Mouse (Mus musculus) hindbrain, embryonic 10.5 days (tissue): ENCODE measurements around the gene Ptprn2. TPM values are rescaled to one million over a fixed set of nuclear protein-coding genes. Genes with fewer than 3 reads are reported as not detected.

ENCODE experiments used
- DNase-seq: peaks from one replicate; pipeline ENCODE4 v3.0.0-alpha.2; 2017; ENCODE audit warnings: low spot score
- H3K27ac ChIP-seq: fragments of 300-500 bp; sonication (generic); 2 replicates; pipeline ENCODE4 v1.5.1; 2016; ENCODE audit warnings: mild to moderate bottlenecking, moderate library complexity
- H3K27me3 ChIP-seq: fragments of 300-500 bp; sonication (generic); 2 replicates; pipeline ENCODE4 v1.6.1; 2016; ENCODE audit warnings: mild to moderate bottlenecking; ENCODE audit not compliant: poor library complexity, insufficient read depth, severe bottlenecking
- H3K36me3 ChIP-seq: fragments of 300-500 bp; sonication (generic); 2 replicates; pipeline ENCODE4 v1.6.1; 2016; ENCODE audit warnings: mild to moderate bottlenecking, moderate library complexity
- H3K4me1 ChIP-seq: fragments of 300-500 bp; sonication (generic); replicated peaks from 2 replicates; pipeline ENCODE4 v1.6.1; 2016; ENCODE audit warnings: mild to moderate bottlenecking
- H3K4me3 ChIP-seq: fragments of 300-500 bp; sonication (generic); 2 replicates; pipeline ENCODE4 v1.5.1; 2016; ENCODE audit warnings: mild to moderate bottlenecking, moderate library complexity
- H3K9me3 ChIP-seq: fragments of 300-500 bp; sonication (generic); 2 replicates; pipeline ENCODE4 v1.6.1; 2016; ENCODE audit warnings: mild to moderate bottlenecking, moderate library complexity
- WGBS: fragments of 180-500 bp; shearing (Covaris S2); methylation state at CpG from one replicate; pipeline ENCODE4 v1.1.7; 2016; 5-methylcytosine and 5-hydroxymethylcytosine counted together
- polyA plus RNA-seq: library from polyadenylated mRNA; unstranded; fragments of >200 nt; fragmentation: Nextera tagmentation; extraction: Ambion mirVana; gene quantifications from 2 replicates; pipeline ENCODE4 v1.2.1, GENCODE M21; 2016

Ptprn2 gene
- polyA plus RNA-seq, 1 experiment from 2014 or later, result 6.4 TPM

DNA sequence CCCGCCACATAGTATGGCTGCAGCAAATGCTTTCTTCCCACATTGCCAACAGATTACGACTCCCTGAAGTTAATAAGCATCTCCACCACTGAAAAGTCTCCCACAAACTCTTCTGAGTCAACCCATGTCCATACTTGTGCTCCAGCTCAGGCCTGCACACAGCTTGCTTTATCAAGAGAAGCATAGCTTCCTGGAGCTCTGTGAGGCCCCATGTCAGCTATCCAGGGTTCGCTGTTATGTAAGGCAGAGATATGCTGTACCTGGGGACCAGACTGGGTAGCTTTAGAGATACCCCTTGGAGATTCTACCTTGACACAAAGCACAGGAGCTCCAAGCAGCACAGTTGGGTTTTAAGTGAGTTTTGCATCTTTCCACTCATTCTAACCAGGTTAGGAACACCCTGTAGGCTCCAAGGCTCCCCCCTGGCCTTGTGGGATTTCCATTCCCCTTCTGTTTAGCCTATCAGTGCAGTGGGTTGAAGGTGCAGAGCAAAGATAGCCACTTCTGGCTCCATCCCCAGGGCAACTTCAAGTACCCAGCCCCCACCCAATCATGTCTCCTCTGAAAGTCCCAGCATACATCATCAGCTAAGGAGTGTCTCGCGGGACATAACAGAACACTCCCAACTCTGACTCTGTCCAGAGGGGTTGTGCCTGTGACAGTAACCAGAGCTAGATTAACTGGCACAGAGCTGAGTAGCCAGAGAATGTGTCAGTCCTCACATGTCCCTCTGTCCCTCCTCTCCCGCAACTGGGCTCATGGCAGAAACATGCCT lies 572.9 kb downstream of the Ptprn2 start:
- peaks cover 44% of the 10 kb centered on the region for H3K4me1 ChIP-seq
- H3K4me3 ChIP-seq, result no peak overlapping the region
- no peaks in the 10 kb centered on the region for H3K36me3 ChIP-seq
- H3K9me3 ChIP-seq, result no peaks in the 10 kb centered on the region
- no peak for DNase-seq
- H3K27ac ChIP-seq, result 0 out of 2 replicates have a peak overlapping the region, but pooled peaks have one; percentile 29
- peaks cover 4% of the 10 kb centered on the region for H3K27me3 ChIP-seq
- WGBS, result 88% methylated on average over 6 of the region's 6 CpGs

DNA sequence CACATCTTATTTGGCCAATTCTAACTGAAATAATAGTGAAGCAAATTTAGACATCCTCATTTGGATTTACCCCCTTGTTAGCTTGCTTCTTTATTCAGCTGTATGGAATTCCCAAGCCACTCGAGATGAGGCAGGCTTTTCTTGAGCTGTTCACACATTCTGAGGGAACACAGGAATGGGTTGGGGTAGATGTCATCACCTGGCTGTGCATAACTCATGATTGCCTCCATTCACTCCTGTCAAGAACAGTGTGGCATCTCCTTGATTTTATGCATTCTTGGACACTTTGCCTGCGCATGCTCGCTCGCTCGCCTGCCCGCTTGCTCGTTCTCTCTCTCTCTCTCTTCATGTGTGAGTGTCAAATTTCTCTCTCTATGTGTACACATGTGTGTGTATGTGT lies 573.5 kb downstream of the Ptprn2 start:
- peaks cover 38% of the 10 kb centered on the region for H3K4me1 ChIP-seq
- WGBS, result 91% methylated on average over 7 of the region's 7 CpGs
- no peaks in the 10 kb centered on the region for H3K36me3 ChIP-seq
- 0 out of 2 replicates have a peak overlapping the region, but pooled peaks have one; percentile 29 for H3K27ac ChIP-seq
- peaks cover 4% of the 10 kb centered on the region for H3K27me3 ChIP-seq
- no peak for DNase-seq
- no peak overlapping the region for H3K4me3 ChIP-seq
- H3K9me3 ChIP-seq, result no peaks in the 10 kb centered on the region

DNA sequence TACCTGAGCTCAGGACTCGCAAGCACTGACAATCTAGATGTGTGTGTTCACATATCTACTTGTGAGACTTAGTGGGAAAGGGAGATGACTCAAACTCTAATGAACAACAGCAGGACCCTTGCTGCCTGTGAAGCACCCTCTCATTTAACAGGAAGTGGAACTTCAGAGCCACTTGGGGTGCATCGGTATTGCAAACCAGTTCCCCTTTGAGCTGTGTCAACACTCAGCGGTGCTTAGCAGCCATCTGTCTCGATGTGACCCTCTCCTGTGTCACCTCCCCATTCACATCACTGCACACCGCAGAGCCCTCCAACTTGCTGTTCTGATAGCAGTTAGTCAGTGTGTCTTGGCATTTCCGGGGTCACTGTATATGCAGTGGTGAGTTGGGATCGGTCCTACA lies 592.1 kb downstream of the Ptprn2 start:
- 81% methylated on average over 7 of the region's 7 CpGs for WGBS
- Histone ChIP-seq H3K36me3 (no peaks in the 10 kb centered on the region), H3K27ac (no peak overlapping the region), H3K27me3 (no peaks in the 10 kb centered on the region), H3K9me3 (no peaks in the 10 kb centered on the region), H3K4me3 (no peak overlapping the region), H3K4me1 (peaks cover 5% of the 10 kb centered on the region; the same call in 1 of the 2 replicates)
- no peak for DNase-seq

DNA sequence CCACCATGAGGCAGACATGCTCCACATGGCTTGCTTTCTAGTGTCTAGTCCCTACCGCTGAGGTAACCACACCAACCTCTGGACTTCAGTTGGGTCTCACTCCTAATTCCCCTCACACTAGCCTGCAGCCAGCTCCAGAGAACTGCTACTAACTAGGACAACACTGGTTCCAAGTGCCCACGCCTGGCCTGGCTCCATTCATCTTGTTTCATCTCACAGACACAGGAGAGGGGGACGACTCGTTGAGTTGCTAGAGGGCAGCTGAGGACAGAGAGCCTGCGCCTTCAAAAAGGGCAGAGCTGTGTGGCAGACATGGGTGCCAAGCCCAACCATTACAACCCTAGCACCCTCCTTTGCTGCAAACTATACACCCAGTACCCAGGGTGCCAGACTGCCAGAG lies 593.4 kb downstream of the Ptprn2 start:
- H3K4me3 ChIP-seq, result no peak overlapping the region
- H3K27me3 ChIP-seq, result no peaks in the 10 kb centered on the region
- H3K4me1 ChIP-seq, result peaks cover 9% of the 10 kb centered on the region
- H3K36me3 ChIP-seq, result no peaks in the 10 kb centered on the region
- DNase-seq, result no peak
- H3K27ac ChIP-seq, result no peak overlapping the region
- no peaks in the 10 kb centered on the region for H3K9me3 ChIP-seq
- 88% methylated on average over 5 of the region's 5 CpGs for WGBS

DNA sequence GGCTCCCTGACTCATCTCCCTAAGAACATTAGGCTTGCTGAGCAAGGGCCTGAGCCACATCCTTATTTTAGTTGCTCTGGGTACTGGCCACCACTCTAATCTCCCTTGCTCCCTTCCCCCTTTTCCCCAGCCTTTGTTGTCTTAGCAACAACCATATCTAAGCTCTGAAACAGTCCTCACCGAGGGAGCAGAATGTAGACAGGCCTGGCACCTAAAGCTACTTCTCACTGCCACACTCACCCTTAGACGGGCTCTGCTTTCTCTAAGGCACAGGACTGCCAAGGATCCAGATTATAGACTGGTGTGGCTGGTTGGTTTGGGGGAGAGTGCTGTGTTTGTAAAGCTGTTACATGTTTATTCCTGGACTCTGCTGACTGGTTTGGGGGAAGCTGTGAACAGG lies 594.2 kb downstream of the Ptprn2 start:
- Histone ChIP-seq H3K27ac (0 out of 2 replicates have a peak overlapping the region, but pooled peaks have one; percentile 12), H3K27me3 (no peaks in the 10 kb centered on the region), H3K4me3 (no peak overlapping the region), H3K9me3 (no peaks in the 10 kb centered on the region), H3K36me3 (no peaks in the 10 kb centered on the region), H3K4me1 (peaks cover 16% of the 10 kb centered on the region)
- 65% methylated on average over 2 of the region's 2 CpGs for WGBS
- DNase-seq, result no peak

DNA sequence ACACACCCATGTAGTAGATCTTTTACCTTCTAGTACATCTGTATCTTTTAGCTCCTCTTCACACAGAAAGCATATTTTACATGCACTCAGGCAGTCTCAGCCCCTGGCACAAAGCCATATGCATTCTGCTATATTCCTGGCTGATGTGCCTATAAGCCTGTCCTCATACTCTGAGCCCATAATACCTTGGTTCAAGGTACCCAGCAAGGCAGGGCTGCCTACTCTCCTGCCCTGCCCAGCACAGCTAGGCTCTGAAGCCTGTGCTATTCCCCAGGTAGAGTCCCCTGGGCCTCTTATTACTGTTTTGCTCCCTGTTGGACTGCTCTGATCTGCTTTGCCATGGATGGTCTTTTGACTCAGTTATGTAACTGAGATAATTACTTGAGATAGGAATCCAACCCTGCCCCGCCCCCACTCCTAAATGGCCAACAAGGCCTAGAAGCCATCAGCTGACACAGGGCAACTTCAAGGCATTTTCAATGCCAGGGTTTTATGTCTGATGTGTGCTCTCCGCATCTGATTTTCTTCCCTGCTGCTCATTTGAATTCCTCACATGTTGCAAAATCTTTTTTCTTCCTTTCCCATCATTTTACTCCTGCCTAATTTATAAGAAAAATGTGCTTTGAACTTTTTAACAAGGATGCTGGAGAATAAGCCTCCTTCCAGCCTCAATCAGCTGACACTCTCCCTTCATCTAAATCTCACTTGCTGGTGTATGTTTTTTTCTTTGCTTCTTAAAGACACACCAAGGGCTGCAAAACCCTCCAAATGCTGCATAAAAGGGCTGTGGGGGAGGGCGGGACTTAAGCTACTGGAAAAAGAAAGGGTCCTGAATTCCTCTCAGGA lies 598.6 kb downstream of the Ptprn2 start:
- peak overlapping the region; percentile 6; the same call in 1 of the 2 replicates for H3K27ac ChIP-seq
- 80% methylated on average over 3 of the region's 3 CpGs for WGBS
- DNase-seq, result no peak

DNA sequence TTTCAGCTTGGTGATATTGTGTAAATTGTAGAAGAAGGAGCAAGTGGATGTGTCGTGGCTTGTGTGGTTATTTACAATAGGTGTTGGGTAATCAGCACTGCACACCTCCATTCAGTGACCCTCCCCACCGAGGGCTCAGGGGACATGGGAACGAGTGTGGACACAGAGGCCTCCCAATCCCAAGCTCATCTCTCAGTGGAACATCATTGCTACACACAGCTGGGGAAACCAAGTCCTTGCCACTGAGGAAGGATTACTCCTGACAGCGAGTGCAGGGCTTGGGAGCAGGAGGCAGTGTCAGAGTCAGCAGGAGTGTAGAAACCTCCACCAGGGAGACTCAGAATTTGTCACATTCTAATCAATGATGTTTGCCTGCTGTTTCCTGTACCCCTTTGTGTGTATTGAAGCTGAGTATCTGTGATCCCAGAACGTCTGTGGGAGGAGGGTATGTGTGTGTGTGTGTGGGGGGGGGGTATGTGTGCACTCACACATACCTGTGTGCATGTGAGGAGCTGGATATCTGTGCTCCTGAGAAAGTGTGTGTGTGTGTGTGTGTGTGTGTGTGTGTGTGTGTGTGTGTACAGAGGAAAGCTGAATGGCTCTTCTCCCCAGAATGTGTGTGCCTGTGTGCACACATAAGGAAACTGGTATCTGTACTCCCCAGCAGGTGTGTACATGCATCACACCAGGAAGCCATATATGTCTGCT lies 599.3 kb downstream of the Ptprn2 start:
- H3K36me3 ChIP-seq, result no peaks in the 10 kb centered on the region
- no peak for DNase-seq
- H3K9me3 ChIP-seq, result no peaks in the 10 kb centered on the region
- H3K4me3 ChIP-seq, result no peak overlapping the region
- 48% methylated on average over 5 of the region's 5 CpGs for WGBS
- H3K4me1 ChIP-seq, result peaks cover 18% of the 10 kb centered on the region
- no peaks in the 10 kb centered on the region for H3K27me3 ChIP-seq
- H3K27ac ChIP-seq, result peak overlapping the region; percentile 6

More for the DNA sequence above, 598.6 kb downstream of the Ptprn2 start:
- no peak overlapping the region for H3K4me3 ChIP-seq
- H3K36me3 ChIP-seq, result no peaks in the 10 kb centered on the region
- no peaks in the 10 kb centered on the region for H3K27me3 ChIP-seq
- no peaks in the 10 kb centered on the region for H3K9me3 ChIP-seq
- peaks cover 21% of the 10 kb centered on the region for H3K4me1 ChIP-seq

DNA sequence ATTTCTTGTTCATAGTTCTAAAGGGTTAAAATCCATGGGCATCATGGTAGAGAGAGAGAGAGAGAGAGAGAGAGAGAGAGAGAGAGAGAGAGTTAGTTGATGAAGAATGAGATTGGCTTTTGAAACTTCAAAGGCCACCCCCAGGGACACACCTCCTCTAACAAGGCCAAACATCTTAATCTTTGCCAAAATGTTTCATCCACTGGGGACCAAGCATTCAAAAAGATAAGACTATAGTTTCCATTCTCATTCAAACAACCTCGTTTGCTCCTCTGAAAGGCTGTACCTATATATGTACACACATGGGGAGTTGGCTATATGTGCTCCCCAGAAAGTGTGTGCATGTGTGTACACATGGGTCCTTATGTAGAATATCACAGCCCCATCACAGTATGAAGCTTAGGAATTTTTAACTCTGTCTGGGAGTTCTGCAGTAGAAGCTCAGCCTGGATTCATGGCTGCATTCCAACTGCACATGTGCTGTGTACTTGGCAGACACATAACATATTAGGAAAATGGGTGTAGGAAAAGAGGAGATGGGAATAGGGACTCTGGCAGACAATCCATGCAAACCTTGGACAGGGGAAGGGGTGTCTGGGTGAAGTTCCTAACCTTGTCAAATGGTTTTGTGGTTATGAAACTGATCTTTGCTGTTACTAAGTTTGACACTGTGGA lies 600.3 kb downstream of the Ptprn2 start:
- no peak overlapping the region for H3K4me3 ChIP-seq
- peaks cover 16% of the 10 kb centered on the region for H3K4me1 ChIP-seq
- 88% methylated on average over 1 of the region's 1 CpGs for WGBS
- H3K27me3 ChIP-seq, result no peaks in the 10 kb centered on the region
- no peaks in the 10 kb centered on the region for H3K36me3 ChIP-seq
- H3K9me3 ChIP-seq, result no peaks in the 10 kb centered on the region
- no peak for DNase-seq
- H3K27ac ChIP-seq, result no peak overlapping the region

DNA sequence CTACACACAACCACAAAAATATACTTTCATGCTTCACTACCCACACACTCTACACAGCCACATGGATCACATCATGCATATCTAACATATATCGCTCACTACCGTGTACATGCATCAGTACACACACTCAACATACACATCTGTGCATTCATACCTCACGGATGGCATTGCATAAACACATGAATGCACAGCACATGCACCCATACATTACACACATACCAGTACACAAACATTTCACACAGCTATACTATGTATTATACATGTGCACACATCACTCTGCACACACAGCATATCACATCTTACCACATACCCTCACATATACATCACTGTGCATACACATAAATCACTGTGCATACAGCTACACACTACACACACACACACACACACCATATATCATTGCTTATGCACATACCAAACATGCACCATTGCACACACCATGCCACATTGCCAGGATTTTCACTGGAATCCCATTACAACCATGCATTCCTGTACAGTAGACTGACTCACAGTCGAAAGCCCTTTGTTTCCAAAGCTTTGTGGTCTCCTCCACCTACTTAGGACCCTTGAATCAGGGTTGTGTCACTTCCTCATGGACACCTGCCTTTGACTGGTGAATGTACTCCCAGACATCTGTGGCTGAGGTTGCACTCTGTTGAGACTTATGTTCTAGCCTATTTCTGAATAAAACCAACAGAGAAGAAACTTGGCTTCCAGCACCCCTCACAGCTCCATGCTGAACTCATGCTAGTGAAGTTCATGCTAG lies 607.0 kb downstream of the Ptprn2 start:
- no peaks in the 10 kb centered on the region for H3K27me3 ChIP-seq
- H3K4me3 ChIP-seq, result no peak overlapping the region
- H3K9me3 ChIP-seq, result no peaks in the 10 kb centered on the region
- no peak for DNase-seq
- no peaks in the 10 kb centered on the region for H3K4me1 ChIP-seq
- H3K27ac ChIP-seq, result no peak overlapping the region
- no peaks in the 10 kb centered on the region for H3K36me3 ChIP-seq
- WGBS, result 94% methylated on average over 4 of the region's 4 CpGs

DNA sequence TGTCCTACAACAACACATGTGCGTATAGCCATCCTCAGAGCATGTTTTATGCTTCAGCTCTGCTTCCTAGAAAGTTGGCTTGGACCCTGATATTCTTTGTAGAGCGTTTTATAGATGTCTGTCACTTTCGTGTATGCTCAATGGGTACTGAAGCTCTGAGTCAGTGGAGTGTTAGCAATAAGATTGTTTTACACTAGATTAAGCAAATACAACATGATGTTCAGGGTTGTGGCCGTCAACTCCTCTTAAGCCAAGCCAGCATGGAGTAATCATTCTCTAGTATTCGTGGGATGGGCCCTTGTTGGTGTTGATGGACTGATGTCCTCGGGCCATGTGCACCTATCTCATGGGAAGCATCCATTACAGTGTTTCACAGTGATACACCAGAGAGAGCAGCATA lies 610.4 kb downstream of the Ptprn2 start:
- H3K4me3 ChIP-seq, result no peak overlapping the region
- no peaks in the 10 kb centered on the region for H3K9me3 ChIP-seq
- H3K27me3 ChIP-seq, result no peaks in the 10 kb centered on the region; the same call in 1 of the 2 replicates
- DNase-seq, result no peak
- peaks cover 6% of the 10 kb centered on the region; the same call in 1 of the 2 replicates for H3K4me1 ChIP-seq
- WGBS, result 78% methylated on average over 6 of the region's 6 CpGs
- no peak overlapping the region for H3K27ac ChIP-seq
- H3K36me3 ChIP-seq, result no peaks in the 10 kb centered on the region

DNA sequence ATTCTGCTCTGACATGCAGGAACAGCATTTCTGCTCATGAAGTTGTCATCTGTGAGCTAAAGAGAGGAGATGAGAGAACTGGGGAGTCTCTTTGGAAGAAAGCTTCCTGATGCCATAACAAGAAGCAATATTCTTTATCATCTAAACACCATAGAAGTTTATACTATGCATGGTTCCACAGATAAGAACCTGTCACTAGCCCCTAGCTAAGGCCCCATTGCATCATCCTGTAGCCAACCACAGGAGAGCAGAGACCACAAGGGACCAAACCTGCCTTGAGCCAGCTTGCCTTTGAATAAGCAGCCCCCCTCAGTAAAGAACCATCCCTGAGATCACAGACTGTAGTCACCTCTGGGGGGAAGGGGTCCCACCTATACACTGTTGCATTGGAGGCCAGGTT lies 612.8 kb downstream of the Ptprn2 start:
- no peaks in the 10 kb centered on the region for H3K36me3 ChIP-seq
- H3K27ac ChIP-seq, result no peak overlapping the region
- H3K9me3 ChIP-seq, result no peaks in the 10 kb centered on the region
- H3K4me3 ChIP-seq, result no peak overlapping the region
- peaks cover 14% of the 10 kb centered on the region for H3K27me3 ChIP-seq
- DNase-seq, result no peak
- H3K4me1 ChIP-seq, result peaks cover 6% of the 10 kb centered on the region; the same call in 1 of the 2 replicates

DNA sequence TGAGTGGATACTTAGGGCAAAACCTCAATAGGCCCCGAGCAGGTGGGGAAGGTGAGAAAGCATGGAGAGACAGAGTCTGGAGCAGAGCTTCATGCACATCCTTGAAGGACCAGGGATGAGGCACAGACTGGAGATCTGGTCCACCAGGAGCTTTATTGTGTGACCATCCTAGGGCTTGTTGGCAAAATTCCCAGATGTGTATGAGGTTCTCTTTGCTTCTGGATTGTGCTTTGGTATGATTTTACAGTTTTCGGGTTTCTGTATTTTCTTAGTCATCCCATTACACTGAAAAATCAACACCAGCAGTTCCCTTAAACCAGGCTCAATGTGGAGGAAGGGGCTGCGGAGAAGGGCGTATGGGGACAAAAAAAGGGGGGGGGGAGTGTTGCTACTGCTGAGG lies 621.2 kb downstream of the Ptprn2 start:
- Histone ChIP-seq H3K4me3 (peak overlapping the region; percentile 35), H3K27me3 (peaks cover 72% of the 10 kb centered on the region), H3K4me1 (peaks cover 32% of the 10 kb centered on the region), H3K9me3 (no peaks in the 10 kb centered on the region), H3K36me3 (no peaks in the 10 kb centered on the region), H3K27ac (peak overlapping the region; percentile 62)
- DNase-seq, result no peak
- WGBS, result 35% methylated on average over 4 of the region's 4 CpGs
